Mouse (Mus musculus) thymus, adult 2 months (tissue): ENCODE measurements around the gene Unc13d. TPM values are rescaled to one million over a fixed set of nuclear protein-coding genes. Genes with fewer than 3 reads are reported as not detected.
A peak's percentile ranks its signal among the peaks of the same experiment; 100 is the strongest.

Experiments used
- DNase-seq: peaks from one replicate; pipeline ENCODE4 v3.0.0; 2021
- H3K27ac ChIP-seq: fragments of 200-500 bp; 2 replicates; pipeline ENCODE4 v1.5.1; 2012; ENCODE audit warnings: low read length, control low read depth; ENCODE audit not compliant: control insufficient read depth, insufficient read depth
- H3K27me3 ChIP-seq: fragments of 200-500 bp; 2 replicates; pipeline ENCODE4 v1.6.1; 2012; ENCODE audit warnings: mild to moderate bottlenecking, low read length, moderate library complexity, mixed read lengths; ENCODE audit not compliant: control insufficient read depth, insufficient read depth
- H3K36me3 ChIP-seq: fragments of 200-500 bp; 2 replicates; pipeline ENCODE4 v1.6.1; 2012; ENCODE audit warnings: mild to moderate bottlenecking, low read length, moderate library complexity; ENCODE audit not compliant: control insufficient read depth, insufficient read depth
- H3K4me1 ChIP-seq: fragments of 200-500 bp; replicated peaks from 2 replicates; pipeline ENCODE4 v1.6.1; 2012; ENCODE audit warnings: low read length; ENCODE audit not compliant: control insufficient read depth, insufficient read depth
- H3K4me3 ChIP-seq: fragments of 200-500 bp; 2 replicates; pipeline ENCODE4 v1.5.1; 2012; ENCODE audit warnings: mild to moderate bottlenecking, low read length, control low read depth, moderate library complexity; ENCODE audit not compliant: control insufficient read depth, insufficient read depth
- CTCF ChIP-seq: fragments of 200-500 bp; IDR thresholded peaks from 2 replicates; pipeline ENCODE4 v1.5.1; 2012; ENCODE audit warnings: mild to moderate bottlenecking, control low read depth, low read length, moderate library complexity, borderline replicate concordance; ENCODE audit not compliant: control insufficient read depth, poor library complexity, insufficient read depth; ENCODE audit errors: extremely low read depth
- POLR2A ChIP-seq: fragments of 200-500 bp; IDR thresholded peaks from 2 replicates; pipeline ENCODE4 v1.6.1; 2012; ENCODE audit warnings: mild to moderate bottlenecking, low read length, control low read depth, moderate library complexity; ENCODE audit not compliant: control insufficient read depth, poor library complexity, insufficient read depth; ENCODE audit errors: extremely low read depth
- WGBS: fragments of 180-500 bp; shearing (Covaris S2); methylation state at CpG from one replicate; pipeline ENCODE4 v1.1.7; 2018; 5-methylcytosine and 5-hydroxymethylcytosine counted together
- polyA plus RNA-seq: library from polyadenylated mRNA; depleted of rRNA; stranded (reverse); fragments of >200 nt; gene quantifications from 2 replicates; pipeline ENCODE4 v1.2.3, GENCODE M21; 2012

Unc13d gene
- polyA plus RNA-seq, 1 experiment, result 95.3 TPM

GRCm38 (mm10) chr11:116030898-116031845 lies 46.6 kb downstream of the Unc13d start:
- peaks cover 6% of the 10 kb centered on the region for H3K4me1 ChIP-seq
- H3K4me3 ChIP-seq, result peak overlapping the region; percentile 54
- H3K27me3 ChIP-seq, result no peaks in the 10 kb centered on the region
- H3K27ac ChIP-seq, result peak overlapping the region; percentile 84
- no peaks in the 10 kb centered on the region for H3K36me3 ChIP-seq
- 26% methylated on average over 14 of the region's 14 CpGs for WGBS
- no peak for TF ChIP-seq POLR2A
- no peak for TF ChIP-seq CTCF
- DNase-seq, result no peak

GRCm38 (mm10) chr11:116030088-116030897 lies 47.5 kb downstream of the Unc13d start, which contains the start of gene Unk:
Unk (plus strand) TSS chr11:116030322.
- H3K27me3 ChIP-seq, result no peaks in the 10 kb centered on the region
- TF ChIP-seq CTCF, result no peak
- TF ChIP-seq POLR2A, result peak; percentile 48; the same call in 1 of the 2 replicates
- peak; percentile 97 for DNase-seq
- WGBS, result under 1% methylated on average over 67 of the region's 67 CpGs
- H3K36me3 ChIP-seq, result no peaks in the 10 kb centered on the region
- H3K4me1 ChIP-seq, result peaks cover 6% of the 10 kb centered on the region
- peak within 1 kb of the TSS; percentile 84 for H3K27ac ChIP-seq
- peak within 1 kb of the TSS; percentile 54 for H3K4me3 ChIP-seq

GRCm38 (mm10) chr11:116029086-116029865 lies 48.5 kb downstream of the Unc13d start:
- 82% methylated on average over 6 of the region's 6 CpGs for WGBS
- H3K27me3 ChIP-seq, result no peaks in the 10 kb centered on the region
- no peak overlapping the region for H3K27ac ChIP-seq
- no peaks in the 10 kb centered on the region for H3K36me3 ChIP-seq
- no peak overlapping the region for H3K4me3 ChIP-seq
- TF ChIP-seq CTCF (no peak), POLR2A (no peak)
- no peak for DNase-seq
- H3K4me1 ChIP-seq, result peaks cover 8% of the 10 kb centered on the region

- H3K27me3 ChIP-seq, result no peaks in the 10 kb centered on the region
- H3K36me3 ChIP-seq, result peaks cover 3% of the 10 kb centered on the region
- no peak overlapping the region for H3K27ac ChIP-seq
- TF ChIP-seq CTCF, result no peak
- 95% methylated on average over 9 of the region's 9 CpGs for WGBS
- no peak overlapping the region for H3K4me3 ChIP-seq
- no peak for DNase-seq
- H3K4me1 ChIP-seq, result peaks cover 8% of the 10 kb centered on the region
Measured at GRCm38 (mm10) chr11:116028177-116028865, 49.4 kb downstream of the Unc13d start.

- peaks cover 5% of the 10 kb centered on the region for H3K36me3 ChIP-seq
- peaks cover 8% of the 10 kb centered on the region for H3K4me1 ChIP-seq
- no peaks in the 10 kb centered on the region for H3K27me3 ChIP-seq
- no peak for DNase-seq
- no peak within 1 kb of the TSS for H3K27ac ChIP-seq
- no peak within 1 kb of the TSS for H3K4me3 ChIP-seq
- TF ChIP-seq POLR2A (no peak), CTCF (no peak)
- 91% methylated on average over 4 of the region's 4 CpGs for WGBS
Measured at GRCm38 (mm10) chr11:116027756-116028155, 50.0 kb downstream of the Unc13d start, which contains the start of gene H3f3b. H3f3b (minus strand) TSS chr11:116027962.
